In the genomic region with DNA sequence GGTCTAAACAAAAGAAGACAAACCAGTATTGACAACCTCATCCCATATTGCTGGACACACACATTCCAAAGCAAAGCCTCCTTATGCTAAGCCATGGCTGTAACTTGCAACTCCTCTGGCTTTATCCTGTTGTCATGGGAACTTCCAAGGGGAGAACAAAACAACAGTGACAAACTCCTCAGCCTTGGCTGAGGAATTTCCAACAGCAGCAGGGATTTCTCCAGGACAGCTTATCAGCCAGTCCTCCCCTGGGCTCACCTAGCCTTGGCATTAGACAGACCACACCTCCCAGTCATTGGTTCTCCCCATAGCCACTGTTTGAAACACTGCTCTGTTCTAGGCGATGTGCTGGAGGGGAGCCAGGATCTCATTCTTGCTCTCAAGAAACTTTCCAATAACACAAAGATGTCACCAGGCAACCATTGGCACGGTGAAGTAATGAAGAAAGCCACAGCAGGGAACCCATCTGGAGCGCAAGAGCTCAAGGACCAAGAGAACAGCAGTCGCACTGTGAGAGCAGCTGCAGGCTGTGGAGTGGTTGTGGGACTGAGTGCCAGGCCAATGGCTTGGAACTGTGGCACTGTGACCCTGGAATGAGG, we compare ENCODE assay signal across 8 mouse cellular contexts. TPM values are rescaled to one million over a fixed set of nuclear protein-coding genes. Genes with fewer than 3 reads are reported as not detected.
DNase-seq lines count a peak whose midpoint lies in the region; ATAC-seq and TF ChIP-seq lines count a peak whose summit lies in the region.
"Had no signal": no experiment of that assay in that cellular context is flagged by ENCODE, and none has a peak within 500 bp of the region (broad histone marks: within the 10 kb centered on the region; RNA-seq: fewer than 3 reads in every experiment).

No protein-coding gene starts in this region.

- no peak overlapping the region for H3K4me3 ChIP-seq in intestine, embryonic 15.5 days (replicated peaks)
- no peak overlapping the region for H3K4me3 ChIP-seq in lung, postnatal 0 days (ENCODE audit: low read depth, low read length)

- 43% methylated on average over 4 of the region's 4 CpGs for WGBS in intestine, embryonic 15.5 days
- WGBS in lung, postnatal 0 days, result 34% methylated on average over 4 of the region's 4 CpGs

- H3K27me3 ChIP-seq in intestine, embryonic 15.5 days (replicated peaks), result no peaks in the 10 kb centered on the region
- H3K27me3 ChIP-seq in lung, postnatal 0 days (replicated peaks; ENCODE audit: insufficient read depth, low read length), result no peaks in the 10 kb centered on the region

- ATAC-seq in intestine, embryonic 15.5 days, result peak; percentile 69
- peak; percentile 91 for ATAC-seq in lung, postnatal 0 days
- ATAC-seq in erythroid progenitor cell, adult 5-6 weeks (replicated peaks; ENCODE audit: low FRiP score, poor library complexity, severe bottlenecking), result no peak

- peaks cover 3% of the 10 kb centered on the region; the same call in 1 of the 2 replicates for H3K4me1 ChIP-seq in intestine, embryonic 15.5 days (replicated peaks)
- no peaks in the 10 kb centered on the region for H3K4me1 ChIP-seq in lung, postnatal 0 days (ENCODE audit: insufficient read depth, low read depth, low read length)

- H3K9ac ChIP-seq in intestine, embryonic 15.5 days, result no peak overlapping the region
- H3K9ac ChIP-seq in lung, postnatal 0 days (replicated peaks; ENCODE audit: low read depth), result no peak overlapping the region

- TF ChIP-seq EP300 in lung, postnatal 0 days (IDR thresholded peaks at IDR 0.05), result no peak

- no peaks in the 10 kb centered on the region for H3K36me3 ChIP-seq in intestine, embryonic 15.5 days
- H3K36me3 ChIP-seq in lung, postnatal 0 days (ENCODE audit: insufficient read depth, low read length), result no peaks in the 10 kb centered on the region

- H3K27ac ChIP-seq in intestine, embryonic 15.5 days, result no peak overlapping the region
- H3K27ac ChIP-seq in lung, postnatal 0 days (ENCODE audit: low read length), result no peak overlapping the region
- H3K27ac ChIP-seq: macrophage had no signal

- H3K4me2 ChIP-seq in intestine, embryonic 15.5 days (replicated peaks), result no peak overlapping the region
- H3K4me2 ChIP-seq in lung, postnatal 0 days (replicated peaks; ENCODE audit: low read depth, low read length), result no peak overlapping the region

- DNase-seq in adrenal gland, postnatal 14 days, result peak; percentile 87
- peak; percentile 49 to 71 for DNase-seq in cerebellum, postnatal 14 days
- DNase-seq in heart, adult 11 months, result peak; percentile 97
- peak; percentile 88 for DNase-seq in lung, postnatal 0 days (ENCODE audit: low spot score)
- peak; percentile 69 to 79 for DNase-seq in right cerebral cortex, adult 2 months (ENCODE audit: low spot score in 2 of 2)

- H3K9me3 ChIP-seq in intestine, embryonic 15.5 days, result no peaks in the 10 kb centered on the region
- no peaks in the 10 kb centered on the region for H3K9me3 ChIP-seq in lung, postnatal 0 days (ENCODE audit: low read length)

- no peak for TF ChIP-seq CTCF in lung, postnatal 0 days (IDR thresholded peaks at IDR 0.05)

RNA-seq across cellular contexts. Expression of gene Ppef2, which starts 7.8 kb away (rescaled TPM):
- total RNA-seq in adrenal gland, postnatal 14 days (2021), result 0.22 TPM in 1 of 2 replicates, not detected in the other
- 0.39 and 0.59 TPM in 2 replicates for polyA plus RNA-seq in intestine, embryonic 15.5 days (2015; fragmentation: Nextera tagmentation; extraction: Ambion mirVana)
- 0.14 and 0.69 TPM in 2 replicates for polyA plus RNA-seq in lung, postnatal 0 days (2015; fragmentation: Nextera tagmentation; extraction: Ambion mirVana)
- total RNA-seq in erythroid progenitor cell, adult 5-6 weeks (2015; ENCODE audit: low replicate concordance), result not detected in 2 replicates
- total RNA-seq in erythroid progenitor cell, adult 5-6 weeks (2017; ENCODE audit: low replicate concordance), result not detected in 2 replicates
- polyA plus RNA-seq: macrophage had no signal

RNA-seq across cellular contexts. Expression of gene Naaa, which starts 14.1 kb away (rescaled TPM):
- 19.6 and 26.8 TPM in 2 replicates for total RNA-seq in adrenal gland, postnatal 14 days (2021)
- 24.2 and 26.8 TPM in 2 replicates for polyA plus RNA-seq in intestine, embryonic 15.5 days (2015; fragmentation: Nextera tagmentation; extraction: Ambion mirVana)
- 27.2 and 27.8 TPM in 2 replicates for polyA plus RNA-seq in lung, postnatal 0 days (2015; fragmentation: Nextera tagmentation; extraction: Ambion mirVana)
- 8.8 and 26.7 TPM in 2 replicates for total RNA-seq in erythroid progenitor cell, adult 5-6 weeks (2015; ENCODE audit: low replicate concordance)
- 7.8 and 8.3 TPM in 2 replicates for total RNA-seq in erythroid progenitor cell, adult 5-6 weeks (2017; ENCODE audit: low replicate concordance)

RNA-seq across cellular contexts. Expression of gene Sdad1, which starts 46.4 kb away (rescaled TPM):
- total RNA-seq in adrenal gland, postnatal 14 days (2021), result 30.5 and 42.2 TPM in 2 replicates
- polyA plus RNA-seq in intestine, embryonic 15.5 days (2015; fragmentation: Nextera tagmentation; extraction: Ambion mirVana), result 37.3 and 40.1 TPM in 2 replicates
- polyA plus RNA-seq in lung, postnatal 0 days (2015; fragmentation: Nextera tagmentation; extraction: Ambion mirVana), result 14.8 and 15.0 TPM in 2 replicates
- 7.9 and 8.0 TPM in 2 replicates for total RNA-seq in erythroid progenitor cell, adult 5-6 weeks (2015; ENCODE audit: low replicate concordance)
- 6.9 and 8.0 TPM in 2 replicates for total RNA-seq in erythroid progenitor cell, adult 5-6 weeks (2017; ENCODE audit: low replicate concordance)

RNA-seq across cellular contexts. Expression of gene U90926, which starts 48.7 kb away (rescaled TPM):
- total RNA-seq in adrenal gland, postnatal 14 days (2021), result 1.1 TPM in 1 of 2 replicates, not detected in the other
- not detected in 2 replicates for polyA plus RNA-seq in intestine, embryonic 15.5 days (2015; fragmentation: Nextera tagmentation; extraction: Ambion mirVana)
- not detected in 2 replicates for polyA plus RNA-seq in lung, postnatal 0 days (2015; fragmentation: Nextera tagmentation; extraction: Ambion mirVana)
- total RNA-seq in erythroid progenitor cell, adult 5-6 weeks (2015; ENCODE audit: low replicate concordance), result not detected in 2 replicates
- total RNA-seq in erythroid progenitor cell, adult 5-6 weeks (2017; ENCODE audit: low replicate concordance), result not detected in 2 replicates
- polyA plus RNA-seq: macrophage had no signal
